Mouse (Mus musculus) liver, embryonic 12.5 days (tissue): ENCODE data around the gene Glis3. TPM values are rescaled to one million over a fixed set of nuclear protein-coding genes. Genes with fewer than 3 reads are reported as not detected.

Experiments
- ATAC-seq: fragments of 200-750 bp; cut with Nextera tagmentation; 2 replicates; pipeline ENCODE4 v1.8.0; 2017; ENCODE audit warnings: moderate number of reproducible peaks, mild to moderate bottlenecking, moderate library complexity
- H3K27ac ChIP-seq: fragments of 300-500 bp; sonication (generic); 2 replicates; pipeline ENCODE4 v1.5.1; 2016; ENCODE audit warnings: mild to moderate bottlenecking
- H3K27me3 ChIP-seq: fragments of 300-500 bp; sonication (generic); replicated peaks from 2 replicates; pipeline ENCODE4 v1.6.1; 2016; ENCODE audit warnings: mild to moderate bottlenecking, moderate library complexity
- H3K36me3 ChIP-seq: fragments of 300-500 bp; sonication (generic); 2 replicates; pipeline ENCODE4 v1.6.1; 2016; ENCODE audit warnings: mild to moderate bottlenecking, moderate library complexity
- H3K4me1 ChIP-seq: fragments of 300-500 bp; sonication (generic); 2 replicates; pipeline ENCODE4 v1.6.1; 2016
- H3K4me2 ChIP-seq: fragments of 300-500 bp; sonication (generic); 2 replicates; pipeline ENCODE4 v1.6.1; 2016; ENCODE audit warnings: mild to moderate bottlenecking, moderate library complexity
- H3K4me3 ChIP-seq: fragments of 300-500 bp; sonication (generic); 2 replicates; pipeline ENCODE4 v1.5.1; 2016; ENCODE audit warnings: mild to moderate bottlenecking, moderate library complexity
- H3K9ac ChIP-seq: fragments of 300-500 bp; sonication (generic); 2 replicates; pipeline ENCODE4 v1.6.1; 2016; ENCODE audit warnings: mild to moderate bottlenecking, moderate library complexity
- H3K9me3 ChIP-seq: fragments of 300-500 bp; sonication (generic); replicated peaks from 2 replicates; pipeline ENCODE4 v1.6.1; 2016; ENCODE audit warnings: mild to moderate bottlenecking, moderate library complexity
- WGBS: fragments of 180-500 bp; shearing (Covaris S2); methylation state at CpG from one replicate; pipeline ENCODE4 v1.1.7; 2016; ENCODE audit not compliant: insufficient replicate concordance; 5-methylcytosine and 5-hydroxymethylcytosine counted together
- polyA plus RNA-seq: library from polyadenylated mRNA; unstranded; fragments of >200 nt; fragmentation: Nextera tagmentation; extraction: Ambion mirVana; gene quantifications from 2 replicates; pipeline ENCODE4 v1.2.1, GENCODE M21; 2016

Glis3 gene
- polyA plus RNA-seq, 1 experiment from 2014 or later = 0.44 TPM

GRCm38 (mm10) chr19:28389146-28389545 is 290.7 kb downstream of the Glis3 start:
- Histone ChIP-seq H3K4me3 (no peak overlapping the region), H3K9me3 (no peaks in the 10 kb centered on the region), H3K9ac (no peak overlapping the region), H3K4me2 (no peak overlapping the region), H3K27ac (no peak overlapping the region), H3K36me3 (no peaks in the 10 kb centered on the region), H3K4me1 (no peaks in the 10 kb centered on the region), H3K27me3 (no peaks in the 10 kb centered on the region)
- ATAC-seq = no peak
- 48% methylated on average over 5 of the region's 5 CpGs for WGBS

DNA sequence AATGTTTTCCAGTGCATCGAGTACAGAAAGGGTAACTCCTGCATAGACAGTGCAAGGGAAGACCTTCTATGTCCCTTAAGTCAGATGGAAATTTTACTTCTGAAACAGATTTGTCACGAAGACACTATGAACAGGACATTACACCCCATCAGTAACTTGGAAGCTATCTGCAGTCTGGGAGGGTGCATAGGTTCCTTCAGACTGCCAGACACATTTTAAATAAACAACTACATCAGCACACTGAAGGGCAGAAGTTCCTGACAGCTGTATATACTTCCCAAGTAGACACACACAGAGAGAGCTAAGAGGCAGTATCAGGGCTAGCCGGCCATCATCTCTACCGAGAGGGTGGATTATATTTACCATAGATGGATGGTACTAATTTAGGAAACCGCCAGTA is 296.5 kb downstream of the Glis3 start:
- H3K27ac ChIP-seq = no peak overlapping the region
- H3K9me3 ChIP-seq = no peaks in the 10 kb centered on the region
- WGBS = 61% methylated on average over 5 of the region's 5 CpGs
- H3K36me3 ChIP-seq = no peaks in the 10 kb centered on the region
- no peaks in the 10 kb centered on the region for H3K4me1 ChIP-seq
- no peak overlapping the region for H3K4me3 ChIP-seq
- H3K4me2 ChIP-seq = no peak overlapping the region
- ATAC-seq = no peak
- no peaks in the 10 kb centered on the region for H3K27me3 ChIP-seq
- H3K9ac ChIP-seq = no peak overlapping the region

DNA sequence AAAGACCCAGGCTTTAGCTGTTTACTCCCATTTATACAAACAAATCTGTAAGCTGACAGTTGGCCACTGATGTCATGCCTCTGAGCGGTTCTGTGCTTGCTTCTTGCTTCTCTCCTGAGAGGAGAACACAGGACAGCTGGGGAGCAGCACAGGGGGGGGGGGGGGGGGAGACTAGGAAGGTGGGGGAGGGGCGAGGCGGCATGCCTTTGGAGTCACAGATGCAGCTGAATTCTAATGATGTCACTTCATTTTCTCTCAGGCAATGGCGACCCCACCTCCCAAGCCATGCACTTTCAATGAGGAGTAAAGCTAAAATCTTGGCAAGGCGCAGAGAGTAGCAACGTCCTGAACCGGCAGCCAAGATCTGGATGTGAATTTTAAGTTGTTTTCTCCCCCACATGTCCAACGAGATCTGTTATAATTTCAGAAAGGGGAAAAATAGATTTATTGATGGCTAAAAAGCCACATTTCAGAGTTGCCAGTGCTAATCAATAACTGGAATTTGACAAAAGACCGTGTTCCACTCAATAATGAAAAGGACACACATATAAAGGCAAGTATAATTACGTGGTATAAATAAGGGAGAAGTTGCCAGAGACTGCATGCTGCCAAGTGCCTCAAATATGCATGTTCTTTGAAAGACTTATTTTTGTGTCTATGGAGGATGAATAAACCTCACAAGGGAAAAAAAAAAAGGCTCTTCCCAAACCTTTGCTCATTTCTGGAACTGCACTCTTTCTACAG is 297.5 kb downstream of the Glis3 start:
- no peaks in the 10 kb centered on the region for H3K4me1 ChIP-seq
- WGBS = 55% methylated on average over 10 of the region's 10 CpGs

GRCm38 (mm10) chr19:28381441-28381840 is 298.4 kb downstream of the Glis3 start:
- H3K27ac ChIP-seq = no peak overlapping the region
- WGBS = 71% methylated on average over 9 of the region's 9 CpGs
- ATAC-seq = no peak
- H3K36me3 ChIP-seq = no peaks in the 10 kb centered on the region
- H3K27me3 ChIP-seq = no peaks in the 10 kb centered on the region
- no peak overlapping the region for H3K4me2 ChIP-seq
- H3K9me3 ChIP-seq = no peaks in the 10 kb centered on the region
- no peaks in the 10 kb centered on the region for H3K4me1 ChIP-seq
- no peak overlapping the region for H3K4me3 ChIP-seq
- no peak overlapping the region for H3K9ac ChIP-seq

More for the DNA sequence above, 297.5 kb downstream of the Glis3 start:
- Histone ChIP-seq H3K27me3 (no peaks in the 10 kb centered on the region), H3K4me3 (no peak overlapping the region), H3K9me3 (no peaks in the 10 kb centered on the region), H3K27ac (no peak overlapping the region), H3K36me3 (no peaks in the 10 kb centered on the region), H3K9ac (no peak overlapping the region), H3K4me2 (no peak overlapping the region)
- ATAC-seq = no peak

DNA sequence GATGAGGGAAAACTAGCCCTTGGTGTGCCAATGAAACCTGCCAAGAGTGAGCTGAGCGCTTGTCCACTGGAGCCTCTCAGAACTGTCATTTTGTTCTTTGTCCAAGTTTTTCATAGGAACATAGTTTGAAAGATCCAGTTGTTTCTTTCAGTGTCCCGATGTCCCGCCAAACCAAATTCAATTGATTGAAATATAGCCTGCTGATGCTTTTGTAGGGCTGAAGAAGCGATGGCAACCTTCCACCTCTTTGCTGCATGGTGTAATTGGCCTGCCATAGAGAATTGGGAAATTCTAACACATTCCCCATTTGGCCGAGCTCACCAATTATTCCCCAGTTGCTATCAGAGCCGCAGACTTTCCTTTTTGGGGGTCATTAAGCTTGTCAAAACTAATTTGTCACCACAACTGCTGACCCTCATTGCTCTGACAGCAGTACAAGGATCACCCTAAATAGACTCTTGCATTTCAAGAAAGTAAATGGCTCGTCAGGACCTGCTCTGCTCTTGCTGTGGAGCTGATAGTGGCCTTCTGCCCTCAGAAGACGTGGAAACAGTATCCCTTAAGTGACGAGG is 299.1 kb downstream of the Glis3 start:
- no peak overlapping the region for H3K4me3 ChIP-seq
- H3K4me2 ChIP-seq = no peak overlapping the region
- H3K36me3 ChIP-seq = no peaks in the 10 kb centered on the region
- no peak overlapping the region for H3K9ac ChIP-seq
- H3K9me3 ChIP-seq = no peaks in the 10 kb centered on the region
- H3K27ac ChIP-seq = no peak overlapping the region
- ATAC-seq = no peak
- no peaks in the 10 kb centered on the region for H3K27me3 ChIP-seq
- H3K4me1 ChIP-seq = no peaks in the 10 kb centered on the region
- 61% methylated on average over 9 of the region's 9 CpGs for WGBS

DNA sequence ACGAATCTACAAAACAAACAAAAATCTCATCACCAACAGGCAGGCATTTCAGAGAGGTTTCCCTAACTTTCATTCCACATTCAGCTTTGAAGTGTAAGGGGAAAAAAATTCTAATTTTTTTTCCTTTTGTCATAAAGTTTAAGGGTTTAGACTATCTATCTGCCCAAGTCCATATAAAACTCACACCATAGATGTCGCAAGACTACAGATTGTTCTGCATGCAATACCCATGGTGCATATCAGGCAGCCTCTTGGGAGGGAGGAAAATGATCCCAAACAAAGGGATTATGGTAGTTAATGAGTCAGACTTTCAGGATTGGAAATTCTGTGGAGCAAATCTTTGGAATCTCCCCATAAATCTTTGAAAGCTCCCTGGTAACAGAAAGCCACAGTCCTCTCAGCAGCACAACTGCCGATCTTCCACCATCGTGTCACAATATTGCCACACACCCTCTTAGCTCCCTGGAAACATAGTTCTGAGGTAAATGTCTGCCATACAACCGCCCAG is 302.0 kb downstream of the Glis3 start:
- Histone ChIP-seq H3K9me3 (no peaks in the 10 kb centered on the region), H3K4me3 (no peak overlapping the region), H3K27me3 (no peaks in the 10 kb centered on the region), H3K9ac (no peak overlapping the region), H3K27ac (no peak overlapping the region), H3K4me2 (no peak overlapping the region), H3K36me3 (no peaks in the 10 kb centered on the region), H3K4me1 (no peaks in the 10 kb centered on the region)
- ATAC-seq = no peak
- 78% methylated on average over 5 of the region's 5 CpGs for WGBS

DNA sequence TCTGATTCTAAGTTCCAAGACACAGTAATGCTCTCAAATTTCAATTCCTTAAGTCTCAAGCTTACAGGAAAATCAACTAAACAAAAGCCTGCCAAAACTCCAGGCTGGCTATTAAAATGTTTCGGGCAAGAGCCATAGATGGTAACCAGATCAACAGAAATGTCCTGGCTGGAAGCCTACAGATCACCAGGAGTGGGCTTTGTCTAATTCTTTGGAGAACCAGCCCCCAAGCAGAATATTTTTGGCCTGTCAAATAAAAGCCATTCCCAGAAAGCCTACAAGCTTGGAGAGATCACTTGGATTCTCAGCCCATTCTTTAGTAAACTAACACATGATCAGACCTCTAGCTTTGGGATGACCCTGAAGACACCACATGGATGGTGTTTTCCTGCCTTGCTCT is 303.5 kb downstream of the Glis3 start:
- ATAC-seq = no peak
- no peak overlapping the region for H3K9ac ChIP-seq
- H3K27ac ChIP-seq = no peak overlapping the region
- H3K36me3 ChIP-seq = no peaks in the 10 kb centered on the region
- 71% methylated on average over 1 of the region's 1 CpGs for WGBS
- H3K4me1 ChIP-seq = no peaks in the 10 kb centered on the region
- no peaks in the 10 kb centered on the region for H3K27me3 ChIP-seq
- H3K4me3 ChIP-seq = no peak overlapping the region
- no peaks in the 10 kb centered on the region for H3K9me3 ChIP-seq
- H3K4me2 ChIP-seq = no peak overlapping the region

GRCm38 (mm10) chr19:28375746-28376145 is 304.1 kb downstream of the Glis3 start:
- Histone ChIP-seq H3K9ac (no peak overlapping the region), H3K27ac (no peak overlapping the region), H3K4me2 (no peak overlapping the region), H3K36me3 (no peaks in the 10 kb centered on the region), H3K4me3 (no peak overlapping the region), H3K9me3 (no peaks in the 10 kb centered on the region), H3K4me1 (no peaks in the 10 kb centered on the region), H3K27me3 (no peaks in the 10 kb centered on the region)
- 64% methylated on average over 2 of the region's 2 CpGs for WGBS
- ATAC-seq = no peak

- WGBS = 58% methylated on average over 2 of the region's 2 CpGs
Measured at GRCm38 (mm10) chr19:28374524-28374923, 305.4 kb downstream of the Glis3 start.

GRCm38 (mm10) chr19:28368215-28368614 is 311.7 kb downstream of the Glis3 start:
- H3K27me3 ChIP-seq = no peaks in the 10 kb centered on the region
- no peak overlapping the region for H3K27ac ChIP-seq
- H3K9me3 ChIP-seq = no peaks in the 10 kb centered on the region
- H3K4me3 ChIP-seq = no peak overlapping the region
- WGBS = 54% methylated on average over 4 of the region's 4 CpGs
- no peaks in the 10 kb centered on the region for H3K36me3 ChIP-seq
- H3K9ac ChIP-seq = no peak overlapping the region
- ATAC-seq = no peak
- no peaks in the 10 kb centered on the region for H3K4me1 ChIP-seq
- H3K4me2 ChIP-seq = no peak overlapping the region

More at GRCm38 (mm10) chr19:28374524-28374923, 305.4 kb downstream of the Glis3 start:
- H3K4me1 ChIP-seq = no peaks in the 10 kb centered on the region
- H3K27me3 ChIP-seq = no peaks in the 10 kb centered on the region
- H3K4me2 ChIP-seq = no peak overlapping the region
- no peak overlapping the region for H3K4me3 ChIP-seq
- no peaks in the 10 kb centered on the region for H3K9me3 ChIP-seq
- H3K27ac ChIP-seq = no peak overlapping the region
- ATAC-seq = no peak
- no peaks in the 10 kb centered on the region for H3K36me3 ChIP-seq
- no peak overlapping the region for H3K9ac ChIP-seq

DNA sequence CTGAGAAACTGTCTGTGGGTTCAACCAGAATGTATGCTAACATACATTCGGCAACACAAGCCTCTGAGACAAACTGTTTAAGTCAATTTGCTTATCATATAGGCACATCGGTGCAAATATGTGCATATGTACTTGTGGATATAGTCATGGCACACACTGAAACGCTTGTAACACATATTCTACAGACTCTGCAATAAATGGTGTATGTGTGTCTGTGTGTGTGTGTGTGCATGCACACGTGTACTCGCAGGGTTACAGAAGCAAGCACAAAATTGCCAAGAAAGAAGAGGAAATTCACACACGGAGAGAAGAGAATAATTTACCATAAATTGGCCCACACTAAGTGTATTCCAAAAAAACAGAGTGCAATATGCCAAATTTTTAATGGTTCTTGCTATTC is 312.6 kb downstream of the Glis3 start:
- ATAC-seq = no peak
- Histone ChIP-seq H3K27ac (no peak overlapping the region), H3K4me3 (no peak overlapping the region), H3K9ac (no peak overlapping the region), H3K27me3 (no peaks in the 10 kb centered on the region), H3K4me1 (no peaks in the 10 kb centered on the region), H3K9me3 (no peaks in the 10 kb centered on the region), H3K36me3 (no peaks in the 10 kb centered on the region), H3K4me2 (no peak overlapping the region)
- 77% methylated on average over 6 of the region's 6 CpGs for WGBS

DNA sequence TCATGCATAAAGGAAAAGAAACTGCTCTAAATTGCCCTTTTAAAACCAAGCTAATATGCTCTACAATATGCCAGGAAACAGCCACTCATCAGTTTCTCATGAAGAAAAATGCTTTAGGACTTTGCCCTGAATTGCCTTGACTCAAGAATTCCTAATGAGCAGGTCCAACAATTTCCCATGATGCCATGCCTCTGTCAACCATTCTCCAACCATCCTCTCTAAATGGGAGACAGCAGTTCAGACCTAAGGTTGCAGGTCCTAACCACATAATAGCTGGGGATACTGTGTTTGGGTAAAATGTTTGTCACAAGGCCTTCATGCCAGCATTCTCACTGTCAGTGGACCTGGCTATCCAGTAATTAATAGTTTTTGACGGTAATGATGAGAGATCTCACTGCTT is 313.1 kb downstream of the Glis3 start:
- H3K4me1 ChIP-seq = no peaks in the 10 kb centered on the region
- no peaks in the 10 kb centered on the region for H3K36me3 ChIP-seq
- 75% methylated on average over 1 of the region's 1 CpGs for WGBS
- no peak overlapping the region for H3K4me3 ChIP-seq
- ATAC-seq = no peak
- H3K27ac ChIP-seq = no peak overlapping the region
- H3K27me3 ChIP-seq = no peaks in the 10 kb centered on the region
- H3K4me2 ChIP-seq = no peak overlapping the region
- H3K9me3 ChIP-seq = no peaks in the 10 kb centered on the region
- no peak overlapping the region for H3K9ac ChIP-seq
